Mouse (Mus musculus) monocyte, adult 2 months (primary cell): ENCODE measurements around the gene 6720489N17Rik.
"Not testable (repeated sequence)": the region's sequence is repeated elsewhere in the genome, so short reads cannot be mapped to it uniquely, and the experiment has no call there.

Experiments
- DNase-seq, 2 experiments: peaks; one replicate each; pipeline ENCODE4 v3.0.0; 2022; ENCODE audit warnings: low spot score in 2 of 2, low read depth in 1 of 2

6720489N17Rik gene

GRCm38 (mm10) chr13:62623577-62624276 lies at the start of gene 6720489N17Rik:
TSS of gene 6720489N17Rik (minus strand) at chr13:62624182.
- DNase-seq, result peak; percentile 10 to 51

GRCm38 (mm10) chr13:62653369-62653743 lies 29.4 kb upstream of the 6720489N17Rik start:
- DNase-seq, result no peak

- DNase-seq, result peak; percentile 9 to 23
Observed at GRCm38 (mm10) chr13:62652681-62653368, 28.8 kb upstream of the 6720489N17Rik start.

GRCm38 (mm10) chr13:62627071-62627470 lies 3.1 kb upstream of the 6720489N17Rik start:
- DNase-seq, result not testable (repeated sequence)

- not testable (repeated sequence) for DNase-seq
Observed at GRCm38 (mm10) chr13:62624277-62624665, 289 bp upstream of the 6720489N17Rik start.

DNA sequence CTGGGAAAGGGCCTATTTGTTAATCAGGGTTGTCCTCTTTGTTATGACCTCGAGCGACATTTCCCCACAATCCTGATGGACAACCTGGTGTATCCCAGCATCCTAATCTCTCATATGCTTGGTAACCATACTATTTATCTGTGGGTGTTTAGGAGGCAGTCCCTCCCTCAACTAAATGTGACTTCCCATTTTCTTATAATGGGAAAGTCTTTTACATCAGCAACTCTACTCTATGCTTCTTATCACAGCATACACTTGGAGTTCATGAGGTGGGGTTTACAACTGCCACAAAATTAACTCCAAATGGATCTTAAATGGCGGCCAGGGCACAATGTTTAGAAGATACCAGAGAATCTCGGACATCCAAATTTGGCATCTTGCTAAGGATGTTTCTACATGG lies 6.5 kb downstream of the 6720489N17Rik start:
- DNase-seq, result not testable (repeated sequence)

DNA sequence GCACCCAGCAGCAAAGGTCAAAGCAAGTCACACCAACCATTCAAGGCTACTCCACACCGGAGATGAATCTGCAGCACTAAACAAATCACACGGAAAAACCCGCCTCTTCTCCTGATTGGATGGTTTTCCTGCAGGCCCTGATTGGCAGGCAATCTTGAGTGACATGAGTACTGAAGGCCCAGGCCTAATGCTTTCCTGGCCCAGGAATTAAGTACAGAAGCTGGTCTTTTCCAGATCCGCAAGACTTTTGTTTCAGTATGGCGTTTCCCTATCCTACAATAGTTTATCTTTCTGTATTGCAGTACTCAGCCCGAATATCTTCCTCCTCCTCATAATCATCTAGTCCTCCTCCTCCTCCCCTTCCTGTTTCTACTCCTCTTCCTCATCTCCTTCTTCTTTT lies 52.9 kb downstream of the 6720489N17Rik start, which contains the start of gene Zfp934:
Gene Zfp934, minus strand, starts transcription at position 101 of the 400 bp plus-strand sequence.
- DNase-seq, result not testable (repeated sequence)

DNA sequence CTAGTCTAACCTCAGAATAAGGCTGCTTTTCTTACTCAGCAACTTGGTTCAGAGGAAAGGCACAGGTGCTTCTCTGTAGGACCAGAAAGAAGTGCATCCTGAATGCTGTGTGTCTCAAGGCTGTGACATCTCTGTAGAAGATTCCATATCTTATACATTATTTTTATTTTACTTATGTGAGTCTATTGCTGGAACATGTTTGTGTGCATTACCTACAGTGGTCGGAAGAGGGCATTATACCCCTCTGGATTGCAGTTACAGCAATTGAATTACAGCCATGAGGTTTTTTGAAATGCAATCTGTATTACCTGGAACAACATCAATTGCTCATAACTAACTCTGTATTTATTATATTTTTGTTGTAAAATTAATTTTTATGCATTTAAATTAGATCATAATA lies 62.3 kb downstream of the 6720489N17Rik start:
- DNase-seq, result not testable (repeated sequence)

DNA sequence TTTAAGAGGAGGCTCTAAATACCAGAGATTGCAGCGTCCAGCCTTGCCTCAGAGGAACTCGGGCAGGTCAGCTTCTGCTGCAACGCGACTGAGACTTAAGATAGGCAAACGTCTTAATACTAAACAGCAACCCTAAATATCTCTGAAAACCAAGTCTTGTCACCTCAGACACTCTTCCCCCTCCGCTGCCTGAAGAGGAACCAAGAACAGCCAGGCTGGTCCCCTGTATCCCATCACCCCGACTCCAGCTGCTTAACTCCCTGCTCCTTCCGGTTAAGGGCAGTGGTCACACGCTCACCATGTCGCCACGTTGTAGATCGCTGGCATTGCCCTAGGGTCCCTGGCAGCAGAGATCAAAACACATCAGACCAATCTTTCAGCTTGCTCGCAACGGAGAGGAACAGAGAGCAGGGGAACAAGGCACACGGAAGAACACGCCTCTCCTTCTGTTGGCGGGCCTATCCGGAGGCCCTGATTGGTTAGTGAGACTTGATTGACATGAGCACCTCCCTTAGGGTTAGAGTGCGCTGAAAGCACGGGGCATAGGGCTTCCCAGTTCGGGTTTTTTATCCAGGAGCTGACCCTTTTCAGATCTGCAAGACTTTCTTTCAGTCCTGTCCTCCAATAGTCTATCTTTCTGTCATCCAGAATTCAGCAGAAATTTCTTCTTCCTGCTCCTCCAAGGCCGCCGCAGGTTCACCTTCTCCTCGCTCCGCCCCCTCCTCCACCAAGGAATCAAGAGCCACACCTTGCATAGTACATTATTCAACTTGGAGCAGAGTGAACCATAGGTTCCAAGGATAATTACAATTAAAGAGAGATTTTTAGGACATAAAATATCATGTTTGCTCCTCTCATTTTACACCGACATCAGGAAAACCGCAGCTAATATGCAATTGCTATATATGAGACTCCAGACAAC lies 65.5 kb downstream of the 6720489N17Rik start, which contains the start of gene Zfp935:
Gene Zfp935, minus strand, starts transcription at position 323 of the 922 bp plus-strand sequence.
- DNase-seq, result peak; percentile 8 to 41
